Mouse (Mus musculus): ENCODE results near the gene Unc93b1. TPM values are rescaled to one million over a fixed set of nuclear protein-coding genes. Genes with fewer than 3 reads are reported as not detected.

The Unc93b1 gene
- polyA plus RNA-seq, 1 experiment from 2014 or later = 4.8 TPM

GRCm38 (mm10) chr19:3975866-3976265 lies 40.9 kb downstream of the Unc93b1 start:
- WGBS = 91% methylated on average over 2 of the region's 2 CpGs
- no peak overlapping the region for H3K4me3 ChIP-seq (replicated peaks)
- no peaks in the 10 kb centered on the region for H3K4me1 ChIP-seq
- no peaks in the 10 kb centered on the region for H3K27me3 ChIP-seq
- no peak overlapping the region for H3K27ac ChIP-seq
- no peak overlapping the region for H3K4me2 ChIP-seq
- H3K36me3 ChIP-seq (replicated peaks) = no peaks in the 10 kb centered on the region
- H3K9me3 ChIP-seq = no peaks in the 10 kb centered on the region
- ATAC-seq (ENCODE audit: low FRiP score) = no peak
- no peak overlapping the region for H3K9ac ChIP-seq

- ATAC-seq (ENCODE audit: low FRiP score) = peak; percentile 68
- H3K36me3 ChIP-seq (replicated peaks) = no peaks in the 10 kb centered on the region
- H3K4me2 ChIP-seq = no peak overlapping the region
- H3K27me3 ChIP-seq = no peaks in the 10 kb centered on the region
- no peak overlapping the region for H3K9ac ChIP-seq
- H3K4me3 ChIP-seq (replicated peaks) = no peak overlapping the region
- H3K4me1 ChIP-seq = peaks cover 14% of the 10 kb centered on the region
- no peaks in the 10 kb centered on the region for H3K9me3 ChIP-seq
- no peak overlapping the region for H3K27ac ChIP-seq
- WGBS = 16% methylated on average over 4 of the region's 4 CpGs
These were observed 45.3 kb downstream of the Unc93b1 start for GRCm38 (mm10) chr19:3980309-3980708.

- H3K4me1 ChIP-seq = peaks cover 17% of the 10 kb centered on the region
These were observed 45.9 kb downstream of the Unc93b1 start for GRCm38 (mm10) chr19:3980917-3981316.

GRCm38 (mm10) chr19:3983527-3984200 lies 48.7 kb downstream of the Unc93b1 start:
- H3K36me3 ChIP-seq (replicated peaks) = no peaks in the 10 kb centered on the region
- H3K9me3 ChIP-seq = peaks cover 3% of the 10 kb centered on the region; the same call in 1 of the 2 replicates
- H3K27ac ChIP-seq = no peak overlapping the region
- no peak overlapping the region for H3K9ac ChIP-seq
- no peaks in the 10 kb centered on the region for H3K27me3 ChIP-seq
- peaks cover 17% of the 10 kb centered on the region for H3K4me1 ChIP-seq
- WGBS = 36% methylated on average over 9 of the region's 9 CpGs
- no peak overlapping the region for H3K4me2 ChIP-seq
- ATAC-seq (ENCODE audit: low FRiP score) = no peak
- H3K4me3 ChIP-seq (replicated peaks) = no peak overlapping the region

More at GRCm38 (mm10) chr19:3980917-3981316, 45.9 kb downstream of the Unc93b1 start:
- 79% methylated on average over 9 of the region's 9 CpGs for WGBS
- no peak overlapping the region for H3K9ac ChIP-seq
- H3K4me2 ChIP-seq = no peak overlapping the region
- no peak overlapping the region for H3K4me3 ChIP-seq (replicated peaks)
- H3K27ac ChIP-seq = no peak overlapping the region
- H3K27me3 ChIP-seq = no peaks in the 10 kb centered on the region
- no peaks in the 10 kb centered on the region for H3K36me3 ChIP-seq (replicated peaks)
- no peak for ATAC-seq (ENCODE audit: low FRiP score)
- H3K9me3 ChIP-seq = no peaks in the 10 kb centered on the region

GRCm38 (mm10) chr19:3985261-3985681 lies 50.3 kb downstream of the Unc93b1 start:
- no peaks in the 10 kb centered on the region for H3K36me3 ChIP-seq (replicated peaks)
- 29% methylated on average over 8 of the region's 8 CpGs for WGBS
- H3K27ac ChIP-seq = no peak overlapping the region
- no peak overlapping the region for H3K4me3 ChIP-seq (replicated peaks)
- H3K4me1 ChIP-seq = peaks cover 17% of the 10 kb centered on the region
- no peak for ATAC-seq (ENCODE audit: low FRiP score)
- no peak overlapping the region for H3K4me2 ChIP-seq
- no peak overlapping the region for H3K9ac ChIP-seq
- no peaks in the 10 kb centered on the region for H3K27me3 ChIP-seq
- H3K9me3 ChIP-seq = peaks cover 6% of the 10 kb centered on the region; the same call in 1 of the 2 replicates

GRCm38 (mm10) chr19:3986334-3986733 lies 51.3 kb downstream of the Unc93b1 start, which contains the start of gene Acy3:
Acy3 (plus strand) TSS chr19:3986570.
- no peak for ATAC-seq (ENCODE audit: low FRiP score)
- no peaks in the 10 kb centered on the region for H3K27me3 ChIP-seq
- H3K4me2 ChIP-seq = no peak within 1 kb of the TSS
- no peak within 1 kb of the TSS for H3K4me3 ChIP-seq (replicated peaks)
- peaks cover 6% of the 10 kb centered on the region; the same call in 1 of the 2 replicates for H3K9me3 ChIP-seq
- no peaks in the 10 kb centered on the region for H3K36me3 ChIP-seq (replicated peaks)
- 22% methylated on average over 8 of the region's 8 CpGs for WGBS
- H3K27ac ChIP-seq = no peak within 1 kb of the TSS
- H3K9ac ChIP-seq = no peak within 1 kb of the TSS
- peaks cover 17% of the 10 kb centered on the region for H3K4me1 ChIP-seq

GRCm38 (mm10) chr19:3988066-3988465 lies 53.1 kb downstream of the Unc93b1 start:
- Histone ChIP-seq H3K4me3 (replicated peaks) (no peak overlapping the region), H3K4me1 (peaks cover 17% of the 10 kb centered on the region), H3K27me3 (peaks cover 6% of the 10 kb centered on the region; the same call in 1 of the 2 replicates), H3K36me3 (replicated peaks) (no peaks in the 10 kb centered on the region), H3K27ac (no peak overlapping the region), H3K9ac (no peak overlapping the region), H3K4me2 (no peak overlapping the region), H3K9me3 (peaks cover 6% of the 10 kb centered on the region; the same call in 1 of the 2 replicates)
- WGBS = 92% methylated on average over 14 of the region's 14 CpGs
- no peak for ATAC-seq (ENCODE audit: low FRiP score)

- peaks cover 6% of the 10 kb centered on the region; the same call in 1 of the 2 replicates for H3K9me3 ChIP-seq
- no peak overlapping the region for H3K9ac ChIP-seq
- no peaks in the 10 kb centered on the region for H3K36me3 ChIP-seq (replicated peaks)
- H3K27me3 ChIP-seq = peaks cover 6% of the 10 kb centered on the region; the same call in 1 of the 2 replicates
- peaks cover 11% of the 10 kb centered on the region for H3K4me1 ChIP-seq
- 87% methylated on average over 4 of the region's 4 CpGs for WGBS
- no peak overlapping the region for H3K4me3 ChIP-seq (replicated peaks)
- ATAC-seq (ENCODE audit: low FRiP score) = no peak
- H3K27ac ChIP-seq = no peak overlapping the region
- H3K4me2 ChIP-seq = no peak overlapping the region
These were observed 53.8 kb downstream of the Unc93b1 start for GRCm38 (mm10) chr19:3988750-3989149.

GRCm38 (mm10) chr19:3990804-3991203 lies 55.8 kb downstream of the Unc93b1 start:
- Histone ChIP-seq H3K36me3 (replicated peaks) (no peaks in the 10 kb centered on the region), H3K27ac (no peak overlapping the region), H3K4me2 (no peak overlapping the region), H3K27me3 (peaks cover 6% of the 10 kb centered on the region; the same call in 1 of the 2 replicates), H3K4me1 (no peaks in the 10 kb centered on the region; the same call in 1 of the 2 replicates), H3K4me3 (replicated peaks) (no peak overlapping the region), H3K9ac (no peak overlapping the region), H3K9me3 (peaks cover 6% of the 10 kb centered on the region; the same call in 1 of the 2 replicates)
- ATAC-seq (ENCODE audit: low FRiP score) = no peak
- WGBS = 71% methylated on average over 6 of the region's 6 CpGs

GRCm38 (mm10) chr19:3991562-3991961 lies 56.6 kb downstream of the Unc93b1 start:
- peaks cover 6% of the 10 kb centered on the region; the same call in 1 of the 2 replicates for H3K9me3 ChIP-seq
- no peak overlapping the region for H3K4me3 ChIP-seq (replicated peaks)
- no peak overlapping the region for H3K4me2 ChIP-seq
- H3K27ac ChIP-seq = no peak overlapping the region
- peaks cover 6% of the 10 kb centered on the region; the same call in 1 of the 2 replicates for H3K27me3 ChIP-seq
- no peaks in the 10 kb centered on the region for H3K36me3 ChIP-seq (replicated peaks)
- H3K4me1 ChIP-seq = no peaks in the 10 kb centered on the region; the same call in 1 of the 2 replicates
- no peak for ATAC-seq (ENCODE audit: low FRiP score)
- H3K9ac ChIP-seq = no peak overlapping the region
- 95% methylated on average over 3 of the region's 3 CpGs for WGBS

- Histone ChIP-seq H3K4me2 (no peak overlapping the region), H3K27me3 (peaks cover 6% of the 10 kb centered on the region; the same call in 1 of the 2 replicates), H3K4me3 (replicated peaks) (no peak overlapping the region), H3K9ac (no peak overlapping the region), H3K4me1 (no peaks in the 10 kb centered on the region; the same call in 1 of the 2 replicates), H3K27ac (no peak overlapping the region), H3K36me3 (replicated peaks) (no peaks in the 10 kb centered on the region), H3K9me3 (peaks cover 6% of the 10 kb centered on the region; the same call in 1 of the 2 replicates)
- ATAC-seq (ENCODE audit: low FRiP score) = no peak
- 81% methylated on average over 3 of the region's 3 CpGs for WGBS
These were observed 57.0 kb downstream of the Unc93b1 start for GRCm38 (mm10) chr19:3991966-3992365.

GRCm38 (mm10) chr19:3992416-3992815 lies 57.4 kb downstream of the Unc93b1 start, which contains the start of gene Tbx10:
Tbx10 (plus strand) TSS chr19:3992752.
- ATAC-seq (ENCODE audit: low FRiP score) = no peak
- H3K27ac ChIP-seq = no peak within 1 kb of the TSS
- no peaks in the 10 kb centered on the region; the same call in 1 of the 2 replicates for H3K4me1 ChIP-seq
- no peak within 1 kb of the TSS for H3K9ac ChIP-seq
- H3K9me3 ChIP-seq = peaks cover 6% of the 10 kb centered on the region; the same call in 1 of the 2 replicates
- WGBS = 69% methylated on average over 5 of the region's 5 CpGs
- peaks cover 9% of the 10 kb centered on the region for H3K27me3 ChIP-seq
- H3K4me2 ChIP-seq = no peak within 1 kb of the TSS
- H3K4me3 ChIP-seq (replicated peaks) = no peak within 1 kb of the TSS
- no peaks in the 10 kb centered on the region for H3K36me3 ChIP-seq (replicated peaks)

Measured in forebrain, embryonic 12.5 days (tissue).